Mouse (Mus musculus): ENCODE measurements at regions not wholly inside any gene's neighbourhood (a gene's known extent, or its start where the extent isn't known, plus 50 kb on each side); places are given as distances from the start of the nearest gene placed in this dataset.

DNA sequence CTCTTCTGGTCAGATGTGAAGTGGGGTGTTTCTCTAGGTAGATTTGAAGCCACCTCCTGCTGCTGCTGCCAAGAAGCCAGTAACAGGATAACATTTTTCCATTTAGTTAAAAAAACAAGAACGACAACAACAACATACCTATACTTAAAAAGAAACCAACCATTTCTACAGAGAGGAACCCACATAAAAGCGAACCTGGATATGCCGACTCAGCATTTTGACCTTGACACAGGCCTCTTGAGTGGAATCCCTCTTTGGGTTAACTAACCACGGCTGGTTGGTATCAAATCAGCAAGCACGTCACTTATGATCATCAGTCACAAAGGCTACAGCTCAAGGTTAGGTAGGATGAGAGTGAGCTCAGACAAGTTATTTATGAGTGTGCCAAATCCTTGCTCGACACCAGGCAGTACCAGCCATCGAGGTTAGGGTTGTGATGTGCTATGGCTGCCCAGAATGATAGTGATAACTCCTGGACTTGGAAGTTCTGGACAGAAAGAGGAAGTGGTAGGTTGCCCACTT, 269.7 kb downstream of the Cbln1 start:
- in situ Hi-C loops (cut with MseI, MboI): no loop called here

DNA sequence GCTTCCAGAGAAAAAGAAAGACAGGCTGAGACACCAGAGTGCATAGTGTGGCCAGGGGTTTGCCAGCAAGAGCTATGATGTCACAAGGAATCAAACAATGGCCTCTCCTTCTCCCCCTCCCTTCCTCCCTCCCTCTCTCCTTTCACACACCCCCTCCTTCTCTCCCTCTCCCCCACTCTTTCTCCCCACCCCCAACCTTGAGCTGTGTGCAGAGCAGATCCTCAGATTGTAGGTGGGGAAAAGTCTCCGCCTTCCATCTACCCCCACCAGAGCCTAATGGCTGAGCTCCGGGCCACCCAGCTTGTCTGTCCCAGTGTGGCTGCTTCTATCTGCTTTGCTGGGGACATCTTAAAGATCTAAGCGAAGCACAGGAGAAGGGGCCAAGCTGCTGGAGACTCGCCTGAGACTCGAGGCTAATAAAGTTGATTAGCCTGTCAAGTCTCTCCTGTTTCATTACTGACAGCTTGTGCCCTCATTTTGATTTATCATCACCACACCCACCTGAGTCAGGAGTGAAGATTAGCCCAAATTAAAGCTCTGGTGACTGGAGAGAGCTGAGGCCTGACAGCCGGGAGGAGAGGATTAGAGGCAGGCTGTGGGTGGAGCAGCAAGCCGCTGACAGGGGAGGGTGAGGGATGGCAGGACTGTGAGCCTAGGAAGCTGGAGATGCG, 272.8 kb downstream of the Cbln1 start:
- in situ Hi-C loops (cut with MseI, MboI): no loop called here

DNA sequence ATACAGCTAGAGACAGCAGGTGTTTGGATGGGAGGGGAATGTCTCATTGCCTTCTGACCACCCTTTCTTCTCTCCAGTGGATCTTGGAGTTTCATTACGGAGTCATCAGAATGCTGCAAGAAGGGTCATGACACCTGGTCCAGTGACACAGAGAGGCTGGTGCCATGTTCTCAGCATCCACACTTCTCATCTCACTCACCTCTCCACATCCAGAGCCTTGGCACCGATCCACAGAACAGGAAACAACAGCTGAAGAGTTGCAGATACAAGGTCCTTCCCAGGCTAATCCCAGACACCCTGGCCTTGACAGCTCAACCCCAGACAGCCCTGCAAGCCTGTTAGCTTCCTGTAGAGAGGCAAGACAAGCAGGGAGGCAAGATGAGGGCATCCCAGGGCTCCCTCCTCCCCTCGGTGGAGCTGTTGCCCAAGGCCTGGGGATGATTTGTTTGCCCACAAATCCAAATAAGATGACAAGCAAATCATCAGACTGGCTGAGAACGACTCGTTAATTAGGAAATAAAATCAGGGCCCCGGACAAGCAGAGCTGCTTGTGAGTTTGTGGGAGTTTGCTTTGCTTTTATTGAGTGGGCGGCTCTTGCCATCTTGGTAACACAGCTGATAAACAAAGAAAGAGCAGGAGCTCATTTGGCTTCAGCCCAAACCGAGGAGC, 274.4 kb downstream of the Cbln1 start:
- in situ Hi-C loops (cut with MseI, MboI): no loop called here

GRCm38 (mm10) chr8:87197000-87197399, 275.4 kb downstream of the Cbln1 start:
- in situ Hi-C loops (cut with MseI, MboI): no loop called here

- in situ Hi-C loops (cut with MseI, MboI): no loop called here
Observed at GRCm38 (mm10) chr8:87196050-87196449, 276.4 kb downstream of the Cbln1 start.

DNA sequence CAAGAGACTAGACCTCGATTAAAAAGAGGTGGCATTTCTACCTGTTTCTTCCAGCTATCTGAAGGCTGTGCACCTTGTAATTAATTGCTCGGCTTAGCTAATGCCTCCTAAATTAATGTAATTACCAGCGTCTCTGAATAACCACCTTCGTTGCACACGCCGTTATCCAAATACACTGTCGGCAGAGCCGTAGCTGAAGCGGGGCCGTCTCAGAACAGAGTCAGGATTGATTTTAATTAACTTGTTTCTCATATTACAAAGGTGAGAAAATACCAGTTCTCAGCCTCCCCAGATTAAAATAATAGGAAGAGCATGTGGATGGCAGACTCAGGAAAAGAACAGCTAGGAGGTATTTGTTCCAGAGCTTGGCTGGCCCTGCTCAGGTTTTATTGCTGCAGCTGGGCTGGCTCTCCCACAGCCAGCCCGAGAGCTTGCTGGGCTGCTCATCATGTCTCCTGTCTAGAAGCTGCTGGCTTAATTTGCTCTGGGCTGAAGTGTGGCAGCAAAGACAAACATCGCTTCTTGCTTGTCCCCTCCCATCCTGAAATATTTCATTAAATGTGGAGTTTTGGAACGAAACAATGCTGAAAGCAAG, 282.5 kb downstream of the Cbln1 start:
- in situ Hi-C loops (cut with MseI, MboI): no loop called here

- in situ Hi-C loops (cut with MseI, MboI): no loop called here
Observed at GRCm38 (mm10) chr8:87182888-87183287, 289.5 kb downstream of the Cbln1 start.

DNA sequence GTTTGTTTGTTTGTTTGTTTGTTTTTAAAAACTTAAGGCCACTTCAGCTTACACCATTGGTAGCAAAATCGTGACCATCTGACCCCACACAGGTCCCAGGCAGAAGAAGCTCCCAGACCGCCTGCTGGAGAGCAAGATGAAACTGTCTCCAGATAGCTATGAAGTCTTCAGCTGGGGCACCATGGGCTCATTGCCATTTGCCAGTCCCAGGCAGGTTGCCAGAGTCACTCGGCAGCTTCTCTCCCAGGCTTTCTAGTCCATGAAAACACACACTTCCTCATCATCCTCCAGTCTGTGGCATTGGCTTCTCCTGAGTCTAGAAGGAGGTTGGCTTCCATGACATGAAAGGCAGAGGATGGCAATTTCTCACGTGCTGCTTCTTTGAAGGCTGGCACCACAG, 293.5 kb upstream of the N4bp1 start:
- in situ Hi-C loops (cut with MseI, MboI): no loop called here

DNA sequence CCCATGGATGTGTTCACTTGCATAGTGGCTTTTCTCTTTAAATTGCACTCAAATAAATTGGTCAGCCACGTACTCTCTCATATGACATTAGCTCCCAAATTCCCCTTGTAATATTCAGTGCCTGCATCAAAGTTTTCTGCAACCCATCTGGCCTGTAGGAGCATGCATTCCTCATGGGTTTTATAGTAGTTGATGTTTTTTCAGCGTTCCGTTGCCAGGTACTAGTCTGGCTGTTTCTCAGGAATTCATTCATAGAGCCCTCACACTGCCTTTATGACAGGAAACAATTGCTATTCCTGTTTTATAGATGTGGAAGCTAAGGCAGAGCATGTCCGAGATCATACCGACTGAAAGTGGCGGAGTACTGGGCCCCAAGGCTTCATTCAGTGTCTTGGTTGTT, 292.6 kb upstream of the N4bp1 start:
- in situ Hi-C loops (cut with MseI, MboI): no loop called here

GRCm38 (mm10) chr8:87175097-87175496, 290.0 kb upstream of the N4bp1 start:
- in situ Hi-C loops (cut with MseI, MboI): no loop called here

DNA sequence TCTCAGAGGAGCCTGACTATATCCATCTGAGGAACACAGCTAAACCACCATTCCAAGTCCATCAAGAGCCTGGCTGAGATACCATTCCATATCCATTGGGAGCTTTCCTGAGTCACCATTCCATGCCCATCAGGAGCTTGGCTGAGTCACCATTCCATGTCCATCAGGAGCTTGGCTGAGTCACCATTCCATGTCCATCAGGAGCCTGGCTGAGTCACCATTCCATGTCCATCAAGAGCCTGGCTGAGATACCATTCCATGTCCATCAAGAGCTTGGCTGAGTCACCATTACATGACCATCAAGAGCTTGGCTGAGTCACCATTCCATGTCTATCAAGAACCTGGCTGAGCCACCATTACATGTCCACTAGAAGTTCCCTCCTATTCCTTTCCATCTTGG, 288.7 kb upstream of the N4bp1 start:
- in situ Hi-C loops (cut with MseI, MboI): no loop called here

DNA sequence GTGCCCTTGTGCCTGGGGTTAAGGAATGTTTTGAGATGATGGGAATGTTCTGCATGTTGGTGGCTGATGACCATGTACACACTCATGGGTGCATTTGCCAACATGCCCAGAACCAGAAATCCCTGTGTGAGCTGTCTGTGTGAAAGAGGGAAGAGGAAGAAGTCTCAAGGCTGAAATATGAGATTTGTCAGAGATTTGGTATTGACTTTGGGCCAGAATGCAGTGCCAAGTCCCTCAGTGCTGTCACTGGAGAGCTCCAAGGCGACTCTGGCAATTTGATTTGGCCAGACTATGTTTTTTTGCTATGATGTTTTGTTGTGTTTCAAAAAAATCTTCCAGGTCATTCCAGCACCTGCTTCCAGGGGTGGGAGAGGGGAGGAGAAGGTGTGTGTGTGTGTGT, 281.7 kb upstream of the N4bp1 start:
- in situ Hi-C loops (cut with MseI, MboI): no loop called here

- in situ Hi-C loops (cut with MseI, MboI): no loop called here
Observed at GRCm38 (mm10) chr8:87160416-87160815, 275.4 kb upstream of the N4bp1 start.

GRCm38 (mm10) chr8:87158322-87158721, 273.3 kb upstream of the N4bp1 start:
- in situ Hi-C loops (cut with MseI, MboI): no loop called here

DNA sequence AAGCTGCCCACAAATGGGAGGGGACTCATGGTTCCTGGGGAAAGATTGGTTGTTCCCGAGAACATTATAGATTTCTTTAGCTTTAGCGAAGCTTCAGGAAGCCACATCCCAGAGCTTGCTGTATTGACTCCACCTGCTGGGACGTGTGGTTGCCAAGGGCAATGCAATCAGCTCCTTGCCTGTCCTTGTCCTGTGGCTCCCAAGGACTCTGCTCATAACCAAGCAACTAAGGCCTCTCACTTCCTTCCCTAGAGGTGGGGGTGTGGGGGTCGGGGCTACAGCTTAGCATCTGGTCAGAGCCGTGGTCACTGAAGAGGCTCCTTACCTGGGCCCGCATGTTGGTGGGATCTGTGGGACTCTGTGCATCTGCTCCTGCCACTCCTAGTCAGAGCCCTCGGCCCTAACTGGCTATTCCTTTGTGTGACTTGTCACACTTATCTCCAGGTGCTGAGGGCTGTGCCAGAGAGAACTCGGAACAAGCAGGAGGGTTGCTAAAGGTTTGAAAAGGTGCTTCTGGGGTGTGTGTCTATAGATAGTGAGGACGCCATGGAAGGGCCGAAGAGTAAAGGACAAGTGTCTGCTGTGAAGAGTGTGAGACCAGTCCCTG, 270.9 kb upstream of the N4bp1 start:
- in situ Hi-C loops (cut with MseI, MboI): no loop called here

- in situ Hi-C loops (cut with MseI, MboI): no loop called here
Observed at GRCm38 (mm10) chr8:87152068-87152915, 267.2 kb upstream of the N4bp1 start.

DNA sequence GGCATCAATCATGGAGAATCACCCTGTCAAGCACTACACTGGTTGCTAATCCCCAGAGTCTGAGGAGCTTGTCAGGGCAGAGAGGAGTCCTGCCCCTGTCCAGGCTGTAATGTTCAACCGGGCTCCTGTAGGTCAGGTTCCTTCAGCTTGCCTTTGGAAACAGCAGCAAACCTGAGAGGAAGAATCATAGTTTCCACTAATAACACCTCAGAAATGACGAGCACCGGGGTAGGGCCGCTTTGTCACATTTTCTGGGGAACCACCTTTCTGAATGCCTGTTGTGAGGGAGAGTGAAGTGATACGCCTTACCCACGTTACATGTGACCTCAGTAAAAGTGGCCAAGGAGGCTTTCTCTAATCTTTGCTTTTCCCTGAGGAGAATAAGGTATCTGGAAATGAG, 263.8 kb upstream of the N4bp1 start:
- in situ Hi-C loops (cut with MseI, MboI): no loop called here

- in situ Hi-C loops (cut with MseI, MboI): no loop called here
Observed at GRCm38 (mm10) chr8:87147704-87148103, 262.6 kb upstream of the N4bp1 start.

DNA sequence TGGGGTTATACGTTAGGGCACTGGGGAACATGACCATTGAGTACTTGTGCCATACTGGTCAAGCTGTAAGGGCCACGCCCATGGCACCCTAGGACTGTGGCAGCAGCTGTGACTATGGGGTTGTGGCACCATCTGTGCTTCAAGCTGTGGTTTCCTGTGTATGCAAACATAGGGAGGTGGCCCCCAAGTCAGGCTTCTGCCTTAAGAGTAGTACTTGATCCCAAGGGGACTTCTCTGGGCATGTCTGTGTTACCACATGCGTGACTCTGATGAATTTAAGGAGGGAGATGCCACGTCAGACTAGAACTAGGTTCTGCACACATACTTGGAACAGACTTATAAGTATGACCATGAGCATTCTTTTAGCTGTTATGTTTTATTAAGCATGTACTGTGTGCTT, 252.4 kb upstream of the N4bp1 start:
- in situ Hi-C loops (cut with MseI, MboI): no loop called here

- in situ Hi-C loops (cut with MseI, MboI): no loop called here
Observed at GRCm38 (mm10) chr8:87131716-87132115, 246.7 kb upstream of the N4bp1 start.

GRCm38 (mm10) chr8:87130691-87131090, 245.6 kb upstream of the N4bp1 start:
- in situ Hi-C loops (cut with MseI, MboI): no loop called here

DNA sequence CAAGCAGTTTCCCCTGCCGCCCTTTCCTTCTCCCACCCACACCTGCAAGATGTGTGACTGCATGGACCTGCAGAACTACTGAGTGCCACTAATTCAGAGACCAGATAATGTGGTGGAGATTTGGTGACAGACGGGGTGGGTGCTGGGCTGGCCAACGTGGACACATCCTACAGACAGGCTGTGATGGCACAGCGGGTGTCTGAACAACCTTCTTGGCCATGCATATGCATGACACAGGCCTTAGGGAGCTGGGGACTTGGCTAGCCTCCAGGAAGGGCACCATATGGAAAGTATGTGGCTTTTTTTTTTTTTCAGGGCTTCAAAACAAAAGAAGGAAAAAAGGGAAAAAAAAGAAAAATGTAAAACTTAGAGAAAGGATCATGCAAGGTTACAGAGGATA, 243.5 kb upstream of the N4bp1 start:
- in situ Hi-C loops (cut with MseI, MboI): no loop called here
